Mouse (Mus musculus): ENCODE results near the gene Gm49387. TPM values are rescaled to one million over a fixed set of nuclear protein-coding genes. Genes with fewer than 3 reads are reported as not detected.

The Gm49387 gene
- polyA plus RNA-seq, 1 experiment = not detected

- peaks cover 35% of the 10 kb centered on the region for H3K4me1 ChIP-seq
- no peak overlapping the region for H3K4me3 ChIP-seq (replicated peaks)
- H3K9me3 ChIP-seq = no peaks in the 10 kb centered on the region
- TF ChIP-seq FLI1 (IDR thresholded peaks at IDR 0.05; ENCODE audit: low read length) (no peak), GATA1 (IDR thresholded peaks at IDR 0.05; ENCODE audit: borderline replicate concordance, low read length) (no peak)
- peaks cover 64% of the 10 kb centered on the region for H3K27me3 ChIP-seq (replicated peaks)
- no peaks in the 10 kb centered on the region for H3K36me3 ChIP-seq (replicated peaks; ENCODE audit: low read length)
Observed at GRCm38 (mm10) chr14:31555963-31556434, 84.7 kb downstream of the Gm49387 start.

GRCm38 (mm10) chr14:31555021-31555420, 85.7 kb downstream of the Gm49387 start:
- H3K9me3 ChIP-seq = no peaks in the 10 kb centered on the region
- no peak for TF ChIP-seq GATA1 (IDR thresholded peaks at IDR 0.05; ENCODE audit: borderline replicate concordance, low read length)
- TF ChIP-seq FLI1 (IDR thresholded peaks at IDR 0.05; ENCODE audit: low read length) = no peak
- peaks cover 60% of the 10 kb centered on the region for H3K27me3 ChIP-seq (replicated peaks)
- H3K4me1 ChIP-seq = peaks cover 30% of the 10 kb centered on the region
- no peak overlapping the region for H3K4me3 ChIP-seq (replicated peaks)
- no peaks in the 10 kb centered on the region for H3K36me3 ChIP-seq (replicated peaks; ENCODE audit: low read length)

GRCm38 (mm10) chr14:31543885-31544442, 96.7 kb downstream of the Gm49387 start:
- Histone ChIP-seq H3K36me3 (replicated peaks; ENCODE audit: low read length) (no peaks in the 10 kb centered on the region), H3K4me3 (replicated peaks) (no peak overlapping the region), H3K4me1 (peaks cover 5% of the 10 kb centered on the region; the same call in 1 of the 2 replicates), H3K27me3 (replicated peaks) (peaks cover 51% of the 10 kb centered on the region), H3K9me3 (peaks cover 11% of the 10 kb centered on the region)
- no peak for TF ChIP-seq GATA1 (IDR thresholded peaks at IDR 0.05; ENCODE audit: borderline replicate concordance, low read length)
- TF ChIP-seq FLI1 (IDR thresholded peaks at IDR 0.05; ENCODE audit: low read length) = no peak

GRCm38 (mm10) chr14:31537298-31537697, 103.4 kb downstream of the Gm49387 start:
- no peak overlapping the region for H3K4me3 ChIP-seq (replicated peaks)
- H3K27me3 ChIP-seq (replicated peaks) = peaks cover 11% of the 10 kb centered on the region
- TF ChIP-seq FLI1 (IDR thresholded peaks at IDR 0.05; ENCODE audit: low read length) = no peak
- TF ChIP-seq GATA1 (IDR thresholded peaks at IDR 0.05; ENCODE audit: borderline replicate concordance, low read length) = no peak
- peaks cover 20% of the 10 kb centered on the region for H3K4me1 ChIP-seq
- H3K9me3 ChIP-seq = no peaks in the 10 kb centered on the region
- H3K36me3 ChIP-seq (replicated peaks; ENCODE audit: low read length) = no peaks in the 10 kb centered on the region

- no peak for TF ChIP-seq GATA1 (IDR thresholded peaks at IDR 0.05; ENCODE audit: borderline replicate concordance, low read length)
- no peak for TF ChIP-seq FLI1 (IDR thresholded peaks at IDR 0.05; ENCODE audit: low read length)
- Histone ChIP-seq H3K9me3 (no peaks in the 10 kb centered on the region), H3K4me3 (replicated peaks) (no peak overlapping the region), H3K27me3 (replicated peaks) (peaks cover 20% of the 10 kb centered on the region), H3K36me3 (replicated peaks; ENCODE audit: low read length) (no peaks in the 10 kb centered on the region), H3K4me1 (peaks cover 35% of the 10 kb centered on the region)
Observed at GRCm38 (mm10) chr14:31532656-31533055, 108.0 kb downstream of the Gm49387 start.

GRCm38 (mm10) chr14:31531506-31532148, 109.1 kb downstream of the Gm49387 start:
- TF ChIP-seq FLI1 (IDR thresholded peaks at IDR 0.05; ENCODE audit: low read length) = peak; percentile 11; the same call in 1 of the 2 replicates
- no peak for TF ChIP-seq GATA1 (IDR thresholded peaks at IDR 0.05; ENCODE audit: borderline replicate concordance, low read length)
- Histone ChIP-seq H3K36me3 (replicated peaks; ENCODE audit: low read length) (no peaks in the 10 kb centered on the region), H3K4me3 (replicated peaks) (peak overlapping the region; percentile 77), H3K27me3 (replicated peaks) (peaks cover 23% of the 10 kb centered on the region), H3K4me1 (peaks cover 35% of the 10 kb centered on the region), H3K9me3 (no peaks in the 10 kb centered on the region)

- Histone ChIP-seq H3K9me3 (no peaks in the 10 kb centered on the region), H3K4me3 (replicated peaks) (no peak overlapping the region), H3K36me3 (replicated peaks; ENCODE audit: low read length) (no peaks in the 10 kb centered on the region), H3K27me3 (replicated peaks) (peaks cover 24% of the 10 kb centered on the region), H3K4me1 (peaks cover 38% of the 10 kb centered on the region)
- TF ChIP-seq GATA1 (IDR thresholded peaks at IDR 0.05; ENCODE audit: borderline replicate concordance, low read length) (no peak), FLI1 (IDR thresholded peaks at IDR 0.05; ENCODE audit: low read length) (no peak)
Observed at GRCm38 (mm10) chr14:31530847-31531246, 109.8 kb downstream of the Gm49387 start.

GRCm38 (mm10) chr14:31525040-31525810, 115.5 kb downstream of the Gm49387 start:
- no peaks in the 10 kb centered on the region for H3K9me3 ChIP-seq
- peaks cover 37% of the 10 kb centered on the region for H3K4me1 ChIP-seq
- TF ChIP-seq GATA1 (IDR thresholded peaks at IDR 0.05; ENCODE audit: borderline replicate concordance, low read length) (no peak), FLI1 (IDR thresholded peaks at IDR 0.05; ENCODE audit: low read length) (no peak)
- peak overlapping the region; percentile 38 for H3K4me3 ChIP-seq (replicated peaks)
- H3K36me3 ChIP-seq (replicated peaks; ENCODE audit: low read length) = no peaks in the 10 kb centered on the region
- peaks cover 31% of the 10 kb centered on the region for H3K27me3 ChIP-seq (replicated peaks)

- Histone ChIP-seq H3K4me3 (replicated peaks) (no peak overlapping the region), H3K36me3 (replicated peaks; ENCODE audit: low read length) (no peaks in the 10 kb centered on the region), H3K4me1 (peaks cover 48% of the 10 kb centered on the region), H3K27me3 (replicated peaks) (peaks cover 16% of the 10 kb centered on the region), H3K9me3 (no peaks in the 10 kb centered on the region)
- TF ChIP-seq GATA1 (IDR thresholded peaks at IDR 0.05; ENCODE audit: borderline replicate concordance, low read length) (no peak), FLI1 (IDR thresholded peaks at IDR 0.05; ENCODE audit: low read length) (no peak)
Observed at GRCm38 (mm10) chr14:31521318-31521717, 119.4 kb downstream of the Gm49387 start.

- TF ChIP-seq GATA1 (IDR thresholded peaks at IDR 0.05; ENCODE audit: borderline replicate concordance, low read length) (no peak), FLI1 (IDR thresholded peaks at IDR 0.05; ENCODE audit: low read length) (no peak)
- Histone ChIP-seq H3K4me1 (peaks cover 32% of the 10 kb centered on the region), H3K9me3 (no peaks in the 10 kb centered on the region), H3K4me3 (replicated peaks) (no peak overlapping the region), H3K27me3 (replicated peaks) (peaks cover 9% of the 10 kb centered on the region), H3K36me3 (replicated peaks; ENCODE audit: low read length) (no peaks in the 10 kb centered on the region)
Observed at GRCm38 (mm10) chr14:31519165-31519564, 121.5 kb downstream of the Gm49387 start.

Data from megakaryocyte, embryonic 14.5 days (primary cell).